Mouse (Mus musculus) hindbrain, embryonic 11.5 days (tissue): Measurements from ENCODE around the gene Suclg1. TPM values are rescaled to one million over a fixed set of nuclear protein-coding genes. Genes with fewer than 3 reads are reported as not detected.

Experiments
- ATAC-seq: fragments of 200-750 bp; cut with Nextera tagmentation; 2 replicates; pipeline ENCODE4 v1.8.0; 2017; ENCODE audit warnings: mild to moderate bottlenecking, moderate TSS enrichment, moderate library complexity; ENCODE audit not compliant: low FRiP score
- DNase-seq: peaks from one replicate; pipeline ENCODE4 v3.0.0-alpha.2; 2015; ENCODE audit warnings: low spot score
- H3K27ac ChIP-seq: fragments of 300-500 bp; sonication (generic); 2 replicates; pipeline ENCODE4 v1.5.1; 2014; ENCODE audit warnings: mild to moderate bottlenecking, low read depth, low read length
- H3K27me3 ChIP-seq: fragments of 300-500 bp; sonication (generic); 2 replicates; pipeline ENCODE4 v1.6.1; 2014; ENCODE audit warnings: mild to moderate bottlenecking, low read length, moderate library complexity, mixed read lengths; ENCODE audit not compliant: control insufficient read depth, insufficient read depth
- H3K36me3 ChIP-seq: fragments of 300-500 bp; sonication (generic); 2 replicates; pipeline ENCODE4 v1.6.1; 2014; ENCODE audit warnings: mild to moderate bottlenecking, low read length, moderate library complexity, mixed read lengths; ENCODE audit not compliant: control insufficient read depth, insufficient read depth
- H3K4me1 ChIP-seq: fragments of 300-500 bp; sonication (generic); replicated peaks from 2 replicates; pipeline ENCODE4 v1.6.1; 2014; ENCODE audit warnings: low read length, mixed read lengths; ENCODE audit not compliant: control insufficient read depth, insufficient read depth
- H3K4me2 ChIP-seq: fragments of 300-500 bp; sonication (generic); replicated peaks from 2 replicates; pipeline ENCODE4 v1.6.1; 2014; ENCODE audit warnings: mild to moderate bottlenecking, low read depth, low read length
- H3K4me3 ChIP-seq: fragments of 300-500 bp; sonication (generic); 2 replicates; pipeline ENCODE4 v1.5.1; 2014; ENCODE audit warnings: low read depth, low read length
- H3K9ac ChIP-seq: fragments of 300-500 bp; sonication (generic); 2 replicates; pipeline ENCODE4 v1.6.1; 2014; ENCODE audit warnings: low read depth, low read length
- H3K9me3 ChIP-seq: fragments of 300-500 bp; sonication (generic); 2 replicates; pipeline ENCODE4 v1.6.1; 2016; ENCODE audit warnings: low read length; ENCODE audit not compliant: control insufficient read depth
- WGBS: fragments of 180-500 bp; shearing (Covaris S2); extraction: QIAGEN DNeasy Blood & Tissue Kit; methylation state at CpG from one replicate; pipeline ENCODE4 v1.1.7; 2014; 5-methylcytosine and 5-hydroxymethylcytosine counted together
- polyA plus RNA-seq: library from polyadenylated mRNA; unstranded; fragments of >200 nt; fragmentation: Nextera tagmentation; extraction: Ambion mirVana; gene quantifications from 2 replicates; pipeline ENCODE4 v1.2.1, GENCODE M21; 2014

Suclg1 gene
- polyA plus RNA-seq, 1 experiment from 2014 or later, result 177 TPM

- no peak overlapping the region for H3K27ac ChIP-seq
- H3K36me3 ChIP-seq, result no peaks in the 10 kb centered on the region; the same call in 1 of the 2 replicates
- H3K9me3 ChIP-seq, result no peaks in the 10 kb centered on the region
- no peaks in the 10 kb centered on the region for H3K27me3 ChIP-seq
- no peaks in the 10 kb centered on the region for H3K4me1 ChIP-seq
- no peak overlapping the region for H3K4me2 ChIP-seq
- DNase-seq (no peak), ATAC-seq (no peak)
- no peak overlapping the region for H3K4me3 ChIP-seq
- 88% methylated on average over 9 of the region's 9 CpGs for WGBS
- H3K9ac ChIP-seq, result no peak overlapping the region
Measured at GRCm38 (mm10) chr6:73254307-73255228, 6.4 kb downstream of the Suclg1 start.

- 97% methylated on average over 7 of the region's 7 CpGs for WGBS
- no peak overlapping the region for H3K9ac ChIP-seq
- H3K4me2 ChIP-seq, result no peak overlapping the region
- DNase-seq (no peak), ATAC-seq (no peak)
- H3K9me3 ChIP-seq, result no peaks in the 10 kb centered on the region
- no peak overlapping the region for H3K27ac ChIP-seq
- H3K4me1 ChIP-seq, result no peaks in the 10 kb centered on the region
- no peaks in the 10 kb centered on the region; the same call in 1 of the 2 replicates for H3K36me3 ChIP-seq
- H3K27me3 ChIP-seq, result no peaks in the 10 kb centered on the region
- no peak overlapping the region for H3K4me3 ChIP-seq
Measured at GRCm38 (mm10) chr6:73257068-73257467, 8.9 kb downstream of the Suclg1 start.

GRCm38 (mm10) chr6:73260110-73260509 lies 11.9 kb downstream of the Suclg1 start:
- Histone ChIP-seq H3K4me2 (no peak overlapping the region), H3K36me3 (no peaks in the 10 kb centered on the region; the same call in 1 of the 2 replicates), H3K4me1 (no peaks in the 10 kb centered on the region), H3K27me3 (no peaks in the 10 kb centered on the region), H3K9ac (no peak overlapping the region), H3K27ac (no peak overlapping the region), H3K4me3 (no peak overlapping the region), H3K9me3 (no peaks in the 10 kb centered on the region)
- no peak for ATAC-seq
- WGBS, result 90% methylated on average over 6 of the region's 6 CpGs
- DNase-seq, result no peak

- Histone ChIP-seq H3K27me3 (no peaks in the 10 kb centered on the region), H3K4me2 (no peak overlapping the region), H3K4me1 (no peaks in the 10 kb centered on the region), H3K36me3 (no peaks in the 10 kb centered on the region), H3K9me3 (no peaks in the 10 kb centered on the region), H3K4me3 (no peak overlapping the region), H3K27ac (no peak overlapping the region), H3K9ac (no peak overlapping the region)
- no peak for ATAC-seq
- WGBS, result 42% methylated on average over 2 of the region's 2 CpGs
- no peak for DNase-seq
Measured at GRCm38 (mm10) chr6:73264801-73265200, 16.6 kb downstream of the Suclg1 start.

- no peaks in the 10 kb centered on the region for H3K4me1 ChIP-seq
- H3K36me3 ChIP-seq, result 0 out of 2 replicates have a peak, but pooled peaks cover 2% of the 10 kb centered on the region
- DNase-seq, result no peak
- no peak overlapping the region for H3K4me3 ChIP-seq
- 96% methylated on average over 8 of the region's 8 CpGs for WGBS
- no peak overlapping the region for H3K4me2 ChIP-seq
- no peak overlapping the region for H3K27ac ChIP-seq
- H3K9ac ChIP-seq, result no peak overlapping the region
- no peaks in the 10 kb centered on the region for H3K9me3 ChIP-seq
- H3K27me3 ChIP-seq, result no peaks in the 10 kb centered on the region
- ATAC-seq, result no peak
Measured at GRCm38 (mm10) chr6:73267738-73268311, 19.6 kb downstream of the Suclg1 start.

GRCm38 (mm10) chr6:73269374-73269773 lies 21.2 kb downstream of the Suclg1 start:
- H3K4me3 ChIP-seq, result no peak overlapping the region
- no peaks in the 10 kb centered on the region for H3K4me1 ChIP-seq
- H3K36me3 ChIP-seq, result 0 out of 2 replicates have a peak, but pooled peaks cover 2% of the 10 kb centered on the region
- no peak for DNase-seq
- H3K9me3 ChIP-seq, result no peaks in the 10 kb centered on the region
- no peaks in the 10 kb centered on the region for H3K27me3 ChIP-seq
- no peak overlapping the region for H3K9ac ChIP-seq
- H3K4me2 ChIP-seq, result no peak overlapping the region
- ATAC-seq, result no peak
- WGBS, result 96% methylated on average over 3 of the region's 3 CpGs
- no peak overlapping the region for H3K27ac ChIP-seq

- Histone ChIP-seq H3K9ac (no peak overlapping the region), H3K4me3 (no peak overlapping the region), H3K27ac (no peak overlapping the region), H3K36me3 (peaks cover 5% of the 10 kb centered on the region; the same call in 1 of the 2 replicates), H3K4me2 (no peak overlapping the region), H3K9me3 (no peaks in the 10 kb centered on the region), H3K27me3 (no peaks in the 10 kb centered on the region), H3K4me1 (no peaks in the 10 kb centered on the region)
- WGBS, result 89% methylated on average over 3 of the region's 3 CpGs
- ATAC-seq (no peak), DNase-seq (no peak)
Measured at GRCm38 (mm10) chr6:73271546-73272091, 23.4 kb downstream of the Suclg1 start.

GRCm38 (mm10) chr6:73275002-73275401 lies 26.8 kb downstream of the Suclg1 start:
- Histone ChIP-seq H3K4me2 (no peak overlapping the region), H3K9me3 (no peaks in the 10 kb centered on the region), H3K36me3 (peaks cover 5% of the 10 kb centered on the region; the same call in 1 of the 2 replicates), H3K9ac (no peak overlapping the region), H3K4me1 (no peaks in the 10 kb centered on the region), H3K27me3 (no peaks in the 10 kb centered on the region), H3K27ac (no peak overlapping the region), H3K4me3 (no peak overlapping the region)
- 92% methylated on average over 5 of the region's 5 CpGs for WGBS
- no peak for DNase-seq
- ATAC-seq, result no peak
